ENCODE assay signal across 22 mouse cellular contexts in genomic region chr15:79262786-79263309, GRCm38 (mm10). TPM values are rescaled to one million over a fixed set of nuclear protein-coding genes. Genes with fewer than 3 reads are reported as not detected.
DNase-seq lines count a peak whose midpoint lies in the region; ATAC-seq and TF ChIP-seq lines count a peak whose summit lies in the region.
"Had no signal": no experiment of that assay in that cellular context is flagged by ENCODE, and none has a peak within 500 bp of the region (broad histone marks: within the 10 kb centered on the region; RNA-seq: fewer than 3 reads in every experiment).

No protein-coding gene starts in this region.

- 69% methylated on average over 3 of the region's 3 CpGs for WGBS in heart, embryonic 12.5 days
- 91% methylated on average over 3 of the region's 3 CpGs for WGBS in limb, embryonic 12.5 days
- 99% methylated on average over 3 of the region's 3 CpGs for WGBS in limb, embryonic 10.5 days
- 97% methylated on average over 3 of the region's 3 CpGs for WGBS in limb, embryonic 14.5 days

- TF ChIP-seq POLR2A in limb, embryonic 14.5 days (IDR thresholded peaks at IDR 0.05; ENCODE audit: borderline replicate concordance, extremely low read depth, insufficient read depth, insufficient read length): no peak

- peak overlapping the region; percentile 98 for H3K4me2 ChIP-seq in heart, embryonic 12.5 days
- H3K4me2 ChIP-seq in limb, embryonic 12.5 days: 0 out of 2 replicates have a peak overlapping the region, but pooled peaks have one; percentile 99
- 0 out of 2 replicates have a peak overlapping the region, but pooled peaks have one; percentile 97 for H3K4me2 ChIP-seq in limb, embryonic 14.5 days (replicated peaks; ENCODE audit: low read depth, low read length, severe bottlenecking)

- H3K36me3 ChIP-seq in heart, embryonic 12.5 days: no peaks in the 10 kb centered on the region
- H3K36me3 ChIP-seq in limb, embryonic 12.5 days: no peaks in the 10 kb centered on the region
- no peaks in the 10 kb centered on the region for H3K36me3 ChIP-seq in limb, embryonic 10.5 days
- H3K36me3 ChIP-seq in limb, embryonic 14.5 days (ENCODE audit: control insufficient read depth, insufficient read depth, low read length): no peaks in the 10 kb centered on the region
- H3K36me3 ChIP-seq: embryonic facial prominence, embryonic 15.5 days; forebrain, embryonic 10.5 days had no signal

- intact Hi-C loops in heart, postnatal 10 days (cut with DNase I): no loop called here

- 0 out of 2 replicates have a peak overlapping the region, but pooled peaks have one; percentile 67 for H3K4me3 ChIP-seq in heart, embryonic 12.5 days
- 0 out of 2 replicates have a peak overlapping the region, but pooled peaks have one; percentile 76 for H3K4me3 ChIP-seq in limb, embryonic 12.5 days (replicated peaks)
- no peak overlapping the region for H3K4me3 ChIP-seq in limb, embryonic 10.5 days
- no peak overlapping the region for H3K4me3 ChIP-seq in limb, embryonic 14.5 days (replicated peaks; ENCODE audit: low read length)

- H3K27me3 ChIP-seq in heart, embryonic 12.5 days (replicated peaks): peaks cover 83% of the 10 kb centered on the region
- peaks cover 75% of the 10 kb centered on the region for H3K27me3 ChIP-seq in limb, embryonic 12.5 days
- H3K27me3 ChIP-seq in limb, embryonic 10.5 days (ENCODE audit: low read depth, poor library complexity, severe bottlenecking): peaks cover 66% of the 10 kb centered on the region
- H3K27me3 ChIP-seq in limb, embryonic 14.5 days (ENCODE audit: control insufficient read depth, insufficient read depth, low read length): peaks cover 15% of the 10 kb centered on the region; the same call in 1 of the 2 replicates

- 0 out of 2 replicates have a peak overlapping the region, but pooled peaks have one; percentile 16 for H3K27ac ChIP-seq in heart, embryonic 12.5 days (ENCODE audit: poor library complexity, severe bottlenecking)
- no peak overlapping the region for H3K27ac ChIP-seq in limb, embryonic 12.5 days
- H3K27ac ChIP-seq in limb, embryonic 10.5 days: no peak overlapping the region
- no peak overlapping the region for H3K27ac ChIP-seq in limb, embryonic 14.5 days (replicated peaks; ENCODE audit: low read depth, low read length)
- H3K27ac ChIP-seq: embryonic facial prominence, embryonic 15.5 days; forebrain, embryonic 10.5 days; liver, embryonic 14.5 days had no signal

- no peak for ATAC-seq in heart, embryonic 12.5 days (ENCODE audit: insufficient number of reproducible peaks, low FRiP score)
- ATAC-seq in limb, embryonic 12.5 days (ENCODE audit: insufficient number of reproducible peaks, insufficient read depth, low FRiP score, low TSS enrichment, low read depth): no peak
- ATAC-seq in limb, embryonic 14.5 days (ENCODE audit: low FRiP score, low read depth): no peak
- no peak for ATAC-seq in activated CD4-positive, CD25-positive, alpha-beta regulatory T cell, adult 4 months
- ATAC-seq: lung, postnatal 0 days had no signal

- H3K9me3 ChIP-seq in heart, embryonic 12.5 days (replicated peaks): peaks cover 4% of the 10 kb centered on the region; the same call in 1 of the 2 replicates
- H3K9me3 ChIP-seq in limb, embryonic 12.5 days: no peaks in the 10 kb centered on the region
- no peaks in the 10 kb centered on the region for H3K9me3 ChIP-seq in limb, embryonic 10.5 days (replicated peaks)
- H3K9me3 ChIP-seq in limb, embryonic 14.5 days (ENCODE audit: control insufficient read depth, low read length): no peaks in the 10 kb centered on the region
- H3K9me3 ChIP-seq: embryonic facial prominence, embryonic 15.5 days; forebrain, embryonic 10.5 days had no signal

- H3K9ac ChIP-seq in heart, embryonic 12.5 days: no peak overlapping the region
- H3K9ac ChIP-seq in limb, embryonic 12.5 days (replicated peaks): 0 out of 2 replicates have a peak overlapping the region, but pooled peaks have one; percentile 27
- no peak overlapping the region for H3K9ac ChIP-seq in limb, embryonic 14.5 days (ENCODE audit: low read depth, low read length, severe bottlenecking)
- H3K9ac ChIP-seq: embryonic facial prominence, embryonic 15.5 days; liver, embryonic 14.5 days had no signal

- DNase-seq in adrenal gland, postnatal 14 days: peak; percentile 1
- no peak for DNase-seq in adrenal gland, adult 2 months
- no peak for DNase-seq in heart, postnatal 10 days
- DNase-seq in limb, embryonic 10.5 days (ENCODE audit: low spot score): no peak
- DNase-seq in limb, embryonic 14.5 days (ENCODE audit: low spot score): no peak
- DNase-seq: cerebellum, adult 9-10 months; right cerebral cortex, postnatal 4 days had no signal

- H3K4me1 ChIP-seq in heart, embryonic 12.5 days (replicated peaks): peaks cover 18% of the 10 kb centered on the region
- H3K4me1 ChIP-seq in limb, embryonic 12.5 days (replicated peaks): peaks cover 26% of the 10 kb centered on the region
- peaks cover 35% of the 10 kb centered on the region for H3K4me1 ChIP-seq in limb, embryonic 10.5 days
- no peaks in the 10 kb centered on the region for H3K4me1 ChIP-seq in limb, embryonic 14.5 days (ENCODE audit: control insufficient read depth, insufficient read depth, low read length)

RNA-seq across cellular contexts. Expression of gene Slc16a8, which starts 8.3 kb away (rescaled TPM):
- total RNA-seq in adrenal gland, postnatal 14 days (2021): not detected in 2 replicates
- total RNA-seq in adrenal gland, adult 2 months (2021): not detected
- polyA plus RNA-seq in adrenal gland, adult 2 months (2012; rRNA removed): 0.07 and 0.61 TPM in 2 replicates
- 0.36 and 0.65 TPM in 2 replicates for polyA plus RNA-seq in heart, embryonic 12.5 days (2016; fragmentation: Nextera tagmentation; extraction: Ambion mirVana)
- under 1 TPM; 0.15 to 0.24 TPM for total RNA-seq in heart, postnatal 10 days (2021)
- 0.30 and 0.42 TPM in 2 replicates for polyA plus RNA-seq in limb, embryonic 12.5 days (2016; fragmentation: Nextera tagmentation; extraction: Ambion mirVana)
- polyA plus RNA-seq in limb, embryonic 10.5 days (2016; fragmentation: Nextera tagmentation; extraction: Ambion mirVana): 0.16 TPM in 1 of 2 replicates, not detected in the other
- polyA plus RNA-seq in limb, embryonic 14.5 days (2012; rRNA removed): 0.16 and 0.35 TPM in 2 replicates
- 0.51 and 0.66 TPM in 2 replicates for polyA plus RNA-seq in limb, embryonic 14.5 days (2014; fragmentation: Nextera tagmentation; extraction: Ambion mirVana)
- not detected for polyA plus RNA-seq in activated CD4-positive, CD25-positive, alpha-beta regulatory T cell, adult 4 months (2017; shearing (Covaris generic))
- total RNA-seq: adrenal gland, postnatal 25 days; left cerebral cortex, adult 18-20 months; left cerebral cortex, postnatal 4 days; megakaryocyte progenitor cell, adult 5-6 weeks; monocyte, adult 5-6 weeks; neutrophil, adult 5-6 weeks had no signal
- polyA plus RNA-seq: cortical plate, adult 2 months; forebrain, embryonic 10.5 days; liver, embryonic 14.5 days; testis, adult 2 months had no signal

RNA-seq across cellular contexts. Expression of gene Baiap2l2, which starts 22.5 kb away (rescaled TPM):
- total RNA-seq in adrenal gland, postnatal 14 days (2021): 0.30 TPM in 1 of 2 replicates, not detected in the other
- under 1 TPM in 1 of 2 experiments, not detected in 1; 0.24 TPM for total RNA-seq in adrenal gland, adult 2 months (2021)
- 1.5 and 8.5 TPM in 2 replicates for polyA plus RNA-seq in adrenal gland, adult 2 months (2012; rRNA removed)
- polyA plus RNA-seq in heart, embryonic 12.5 days (2016; fragmentation: Nextera tagmentation; extraction: Ambion mirVana): 9.3 and 11.9 TPM in 2 replicates
- total RNA-seq in heart, postnatal 10 days (2021): under 1 TPM in 1 of 2 experiments, not detected in 1; 0.62 TPM
- polyA plus RNA-seq in limb, embryonic 12.5 days (2016; fragmentation: Nextera tagmentation; extraction: Ambion mirVana): 8.6 and 10.0 TPM in 2 replicates
- 2.6 and 3.1 TPM in 2 replicates for polyA plus RNA-seq in limb, embryonic 10.5 days (2016; fragmentation: Nextera tagmentation; extraction: Ambion mirVana)
- 11.7 TPM in 2 replicates for polyA plus RNA-seq in limb, embryonic 14.5 days (2012; rRNA removed)
- 8.5 and 10.9 TPM in 2 replicates for polyA plus RNA-seq in limb, embryonic 14.5 days (2014; fragmentation: Nextera tagmentation; extraction: Ambion mirVana)
- under 1 TPM in 1 of 2 experiments, not detected in 1; 0.66 TPM for polyA plus RNA-seq in activated CD4-positive, CD25-positive, alpha-beta regulatory T cell, adult 4 months (2017; shearing (Covaris generic))
- total RNA-seq: adrenal gland, postnatal 25 days; neutrophil, adult 5-6 weeks had no signal

RNA-seq across cellular contexts. Expression of gene Gm49486, which starts 33.7 kb away (rescaled TPM):
- total RNA-seq in adrenal gland, postnatal 14 days (2021): 0.22 TPM in 1 of 2 replicates, not detected in the other
- not detected for total RNA-seq in adrenal gland, adult 2 months (2021)
- not detected in 2 replicates for polyA plus RNA-seq in adrenal gland, adult 2 months (2012; rRNA removed)
- polyA plus RNA-seq in heart, embryonic 12.5 days (2016; fragmentation: Nextera tagmentation; extraction: Ambion mirVana): 0.49 and 1.0 TPM in 2 replicates
- 1 to 10 TPM; 1.0 to 1.1 TPM for total RNA-seq in heart, postnatal 10 days (2021)
- polyA plus RNA-seq in limb, embryonic 12.5 days (2016; fragmentation: Nextera tagmentation; extraction: Ambion mirVana): 0.68 and 0.76 TPM in 2 replicates
- 0.11 and 0.48 TPM in 2 replicates for polyA plus RNA-seq in limb, embryonic 10.5 days (2016; fragmentation: Nextera tagmentation; extraction: Ambion mirVana)
- polyA plus RNA-seq in limb, embryonic 14.5 days (2012; rRNA removed): 1.5 and 2.6 TPM in 2 replicates
- polyA plus RNA-seq in limb, embryonic 14.5 days (2014; fragmentation: Nextera tagmentation; extraction: Ambion mirVana): 0.89 and 1.2 TPM in 2 replicates
- under 1 TPM; 0.16 to 0.34 TPM for polyA plus RNA-seq in activated CD4-positive, CD25-positive, alpha-beta regulatory T cell, adult 4 months (2017; shearing (Covaris generic))
- total RNA-seq: adrenal gland, postnatal 25 days; monocyte, adult 5-6 weeks had no signal

RNA-seq across cellular contexts. Expression of gene Pick1, which starts 33.9 kb away (rescaled TPM):
- total RNA-seq in adrenal gland, postnatal 14 days (2021): 18.6 and 22.9 TPM in 2 replicates
- total RNA-seq in adrenal gland, adult 2 months (2021): 10 to 100 TPM; 14.6 to 18.5 TPM
- 17.4 and 19.7 TPM in 2 replicates for polyA plus RNA-seq in adrenal gland, adult 2 months (2012; rRNA removed)
- polyA plus RNA-seq in heart, embryonic 12.5 days (2016; fragmentation: Nextera tagmentation; extraction: Ambion mirVana): 33.8 and 37.6 TPM in 2 replicates
- 10 to 100 TPM; 25.1 to 25.8 TPM for total RNA-seq in heart, postnatal 10 days (2021)
- 53.7 and 55.5 TPM in 2 replicates for polyA plus RNA-seq in limb, embryonic 12.5 days (2016; fragmentation: Nextera tagmentation; extraction: Ambion mirVana)
- 38.3 and 52.5 TPM in 2 replicates for polyA plus RNA-seq in limb, embryonic 10.5 days (2016; fragmentation: Nextera tagmentation; extraction: Ambion mirVana)
- polyA plus RNA-seq in limb, embryonic 14.5 days (2012; rRNA removed): 82.4 and 82.6 TPM in 2 replicates
- 23.3 and 25.7 TPM in 2 replicates for polyA plus RNA-seq in limb, embryonic 14.5 days (2014; fragmentation: Nextera tagmentation; extraction: Ambion mirVana)
- 1 to 10 TPM; 7.2 to 9.7 TPM for polyA plus RNA-seq in activated CD4-positive, CD25-positive, alpha-beta regulatory T cell, adult 4 months (2017; shearing (Covaris generic))

Comparison
In these comparisons a context has a peak if more than half of its experiments do, and no peak if none do; other contexts are left out.
1. H3K4me3 ChIP-seq: peak in heart, embryonic 12.5 days (single experiment) and limb, embryonic 12.5 days (single experiment); none in limb, embryonic 10.5 days (single experiment) and limb, embryonic 14.5 days (single experiment).
2. Peak in every context shown above with its lines, with median percentiles within 50 percentile points of each other: H3K4me2 ChIP-seq.